Mouse (Mus musculus) kidney, postnatal 0 days (tissue): ENCODE measurements at regions not wholly inside any gene's neighbourhood (a gene's known extent, or its start where the extent isn't known, plus 50 kb on each side); places are given as distances from the start of the nearest gene placed in this dataset.
A peak's percentile ranks its signal among the peaks of the same experiment; 100 is the strongest.

Experiments
- ATAC-seq: fragments of 200-750 bp; cut with Nextera tagmentation; replicated peaks from 2 replicates; pipeline ENCODE4 v1.8.0; 2017; ENCODE audit warnings: low read depth, moderate number of reproducible peaks, moderate TSS enrichment, moderate library complexity; ENCODE audit not compliant: low FRiP score
- DNase-seq: peaks from one replicate; pipeline ENCODE4 v3.0.0-alpha.2; 2016; ENCODE audit warnings: low spot score
- H3K27ac ChIP-seq: fragments of 300-500 bp; sonication (generic); 2 replicates; pipeline ENCODE4 v1.5.1; 2014; ENCODE audit warnings: mild to moderate bottlenecking
- H3K27me3 ChIP-seq: fragments of 300-500 bp; sonication (generic); 2 replicates; pipeline ENCODE4 v1.6.1; 2014; ENCODE audit warnings: low read length, mixed read lengths; ENCODE audit not compliant: insufficient read depth
- H3K36me3 ChIP-seq: fragments of 300-500 bp; sonication (generic); 2 replicates; pipeline ENCODE4 v1.6.1; 2014; ENCODE audit warnings: low read length, mixed read lengths; ENCODE audit not compliant: insufficient read depth
- H3K4me1 ChIP-seq: fragments of 300-500 bp; sonication (generic); replicated peaks from 2 replicates; pipeline ENCODE4 v1.6.1; 2014; ENCODE audit warnings: antibody characterized with exemption, low read length, mixed read lengths; ENCODE audit not compliant: insufficient read depth
- H3K4me2 ChIP-seq: fragments of 300-500 bp; sonication (generic); 2 replicates; pipeline ENCODE4 v1.6.1; 2014; ENCODE audit warnings: mild to moderate bottlenecking, low read length, moderate library complexity, mixed read lengths
- H3K4me3 ChIP-seq: fragments of 300-500 bp; sonication (generic); replicated peaks from 2 replicates; pipeline ENCODE4 v1.5.1; 2014; ENCODE audit warnings: low read depth, low read length
- H3K9ac ChIP-seq: fragments of 300-500 bp; sonication (generic); 2 replicates; pipeline ENCODE4 v1.6.1; 2014; ENCODE audit warnings: low read depth, low read length
- H3K9me3 ChIP-seq: fragments of 300-500 bp; sonication (generic); replicated peaks from 2 replicates; pipeline ENCODE4 v1.6.1; 2016; ENCODE audit warnings: low read length, inconsistent platforms, mixed read lengths
- CTCF ChIP-seq: IDR thresholded peaks from 2 replicates; pipeline ENCODE4 v1.5.1; 2016; ENCODE audit warnings: antibody characterized with exemption, low read depth, mild to moderate bottlenecking, moderate library complexity
- WGBS: fragments of 180-500 bp; shearing (Covaris S2); extraction: QIAGEN DNeasy Blood & Tissue Kit; methylation state at CpG from one replicate; pipeline ENCODE4 v1.1.7; 2014; 5-methylcytosine and 5-hydroxymethylcytosine counted together

DNA sequence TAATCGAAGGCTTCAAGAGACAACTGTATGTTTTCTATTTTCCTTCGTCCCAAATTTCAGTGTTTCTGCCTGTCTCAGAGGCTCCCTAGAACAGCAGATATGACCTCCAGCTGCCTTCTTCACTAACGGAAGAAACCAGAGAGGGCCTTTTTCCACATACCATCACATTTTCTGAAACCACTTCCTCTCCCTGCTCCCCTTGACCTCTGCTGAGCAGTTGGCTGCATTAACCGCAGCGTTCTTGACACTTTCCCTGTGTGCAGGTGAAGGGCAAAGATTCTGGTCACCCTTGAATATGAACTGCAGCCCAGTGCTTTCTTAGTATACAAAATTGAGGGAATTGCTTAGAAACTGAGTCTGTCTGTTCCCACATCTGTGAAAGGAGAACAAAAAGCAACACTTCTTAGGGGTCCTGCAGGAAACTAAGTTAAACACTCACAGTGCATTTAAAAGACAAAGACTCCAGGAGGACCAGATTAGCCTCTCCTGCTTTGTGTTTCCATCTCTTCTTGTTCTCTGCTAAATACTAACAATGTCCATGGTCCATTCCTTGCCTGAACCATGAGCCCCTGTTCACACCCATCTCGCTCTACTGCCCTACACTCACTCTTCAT, 98.4 kb downstream of the Akap11 start:
- no peak overlapping the region for H3K9ac ChIP-seq
- H3K4me3 ChIP-seq = no peak overlapping the region
- no peak overlapping the region for H3K4me2 ChIP-seq
- no peaks in the 10 kb centered on the region for H3K4me1 ChIP-seq
- no peaks in the 10 kb centered on the region for H3K36me3 ChIP-seq
- H3K27ac ChIP-seq = no peak overlapping the region
- TF ChIP-seq CTCF = no peak
- WGBS = 49% methylated on average over 6 of the region's 6 CpGs
- no peaks in the 10 kb centered on the region for H3K27me3 ChIP-seq
- DNase-seq (peak; percentile 33), ATAC-seq (no peak)
- no peaks in the 10 kb centered on the region for H3K9me3 ChIP-seq

DNA sequence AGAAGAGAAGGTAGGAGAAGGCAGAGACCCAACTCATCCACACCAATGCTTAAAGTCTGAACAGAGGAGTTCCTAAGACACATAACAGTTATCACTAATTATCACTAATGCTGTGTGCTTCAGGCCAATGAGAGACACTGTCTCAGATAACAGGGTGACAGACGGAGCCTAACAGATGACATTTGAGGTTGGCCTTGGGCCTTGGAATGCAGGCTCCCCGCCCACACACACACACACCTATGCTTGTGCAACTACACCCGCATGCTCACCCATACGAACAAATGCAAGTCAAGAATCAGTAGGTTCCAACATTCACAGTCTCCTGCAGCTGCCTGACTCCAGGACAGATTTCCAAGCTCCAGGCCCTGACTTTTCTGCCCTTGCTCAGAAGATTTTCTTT, 100.0 kb downstream of the Akap11 start:
- WGBS = 74% methylated on average over 4 of the region's 4 CpGs
- DNase-seq (no peak), ATAC-seq (no peak)
- Histone ChIP-seq H3K27me3 (no peaks in the 10 kb centered on the region), H3K4me1 (no peaks in the 10 kb centered on the region), H3K9me3 (no peaks in the 10 kb centered on the region), H3K4me2 (no peak overlapping the region), H3K27ac (no peak overlapping the region), H3K36me3 (no peaks in the 10 kb centered on the region), H3K4me3 (no peak overlapping the region), H3K9ac (no peak overlapping the region)
- no peak for TF ChIP-seq CTCF

- H3K9ac ChIP-seq = no peak overlapping the region
- no peak overlapping the region for H3K4me2 ChIP-seq
- 81% methylated on average over 4 of the region's 4 CpGs for WGBS
- no peaks in the 10 kb centered on the region for H3K27me3 ChIP-seq
- ATAC-seq (no peak), DNase-seq (no peak)
- TF ChIP-seq CTCF = no peak
- H3K4me3 ChIP-seq = no peak overlapping the region
- H3K27ac ChIP-seq = no peak overlapping the region
- H3K9me3 ChIP-seq = no peaks in the 10 kb centered on the region
- H3K36me3 ChIP-seq = no peaks in the 10 kb centered on the region
- no peaks in the 10 kb centered on the region for H3K4me1 ChIP-seq
Observed at GRCm38 (mm10) chr14:78435982-78436381, 100.6 kb downstream of the Akap11 start.

DNA sequence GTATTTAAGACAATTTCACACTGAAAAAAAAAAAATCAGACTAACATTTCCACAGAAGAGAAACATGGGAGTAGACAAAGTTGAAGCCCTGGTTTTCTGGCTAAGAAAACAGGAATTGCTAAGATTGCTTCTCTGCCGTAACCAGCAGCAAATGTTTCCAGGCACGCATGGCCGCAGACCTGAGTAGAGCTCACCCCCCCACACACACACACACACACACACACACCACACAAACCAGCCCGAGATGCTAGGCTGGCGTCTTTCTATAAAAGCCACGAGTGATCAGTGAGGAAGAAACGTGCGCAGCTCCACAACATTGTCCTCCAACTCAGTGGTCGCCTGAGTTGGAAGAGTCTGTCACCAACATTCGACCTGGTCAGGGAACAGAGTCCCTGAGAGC, 101.0 kb downstream of the Akap11 start:
- no peak overlapping the region for H3K27ac ChIP-seq
- DNase-seq (no peak), ATAC-seq (no peak)
- H3K36me3 ChIP-seq = no peaks in the 10 kb centered on the region
- H3K4me2 ChIP-seq = no peak overlapping the region
- H3K9me3 ChIP-seq = no peaks in the 10 kb centered on the region
- 75% methylated on average over 10 of the region's 10 CpGs for WGBS
- no peak overlapping the region for H3K9ac ChIP-seq
- H3K4me1 ChIP-seq = no peaks in the 10 kb centered on the region
- no peaks in the 10 kb centered on the region for H3K27me3 ChIP-seq
- no peak overlapping the region for H3K4me3 ChIP-seq
- TF ChIP-seq CTCF = no peak

DNA sequence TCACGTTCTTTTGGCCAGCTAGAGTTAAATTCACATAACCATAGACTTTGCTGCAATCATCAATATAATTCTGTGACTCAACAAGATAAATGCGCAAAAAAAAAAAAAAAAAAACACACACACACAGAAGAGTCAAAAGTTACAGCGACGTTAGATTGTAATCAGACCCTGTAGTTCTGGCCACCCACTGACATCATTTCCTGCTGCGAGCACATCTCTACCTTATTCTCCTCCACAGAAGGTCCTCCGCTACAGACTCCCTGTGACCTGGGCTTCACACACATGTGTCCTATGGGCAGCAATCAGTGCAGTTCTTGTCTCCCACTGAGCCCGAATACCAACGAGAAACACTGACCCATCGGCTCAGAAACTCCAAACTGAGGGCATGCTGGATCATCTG, 101.9 kb downstream of the Akap11 start:
- DNase-seq (no peak), ATAC-seq (no peak)
- H3K27ac ChIP-seq = no peak overlapping the region
- TF ChIP-seq CTCF = no peak
- H3K27me3 ChIP-seq = no peaks in the 10 kb centered on the region
- H3K4me3 ChIP-seq = no peak overlapping the region
- no peak overlapping the region for H3K4me2 ChIP-seq
- no peaks in the 10 kb centered on the region for H3K36me3 ChIP-seq
- no peaks in the 10 kb centered on the region for H3K9me3 ChIP-seq
- no peak overlapping the region for H3K9ac ChIP-seq
- 84% methylated on average over 9 of the region's 9 CpGs for WGBS
- no peaks in the 10 kb centered on the region for H3K4me1 ChIP-seq

DNA sequence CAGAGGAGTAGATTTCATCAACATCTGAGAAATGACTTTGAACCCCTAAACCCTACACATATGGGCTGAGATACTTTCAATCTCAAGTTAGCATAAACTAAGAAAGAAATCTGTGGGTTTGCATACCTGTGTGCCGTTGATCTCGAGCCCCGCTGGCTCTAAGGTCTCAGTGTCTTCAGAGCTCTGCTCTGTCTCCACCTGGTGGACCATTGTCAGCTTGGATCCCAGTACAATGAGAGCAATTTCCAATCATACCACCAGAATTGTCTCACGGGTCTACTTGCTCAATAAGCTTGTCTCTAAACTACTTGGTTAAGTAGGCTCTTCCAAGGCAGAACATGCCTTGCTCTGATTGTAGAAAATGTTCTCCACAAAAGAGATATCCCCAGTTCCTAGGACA, 102.5 kb downstream of the Akap11 start:
- no peaks in the 10 kb centered on the region for H3K27me3 ChIP-seq
- 91% methylated on average over 4 of the region's 4 CpGs for WGBS
- TF ChIP-seq CTCF = peak; percentile 52; the same call in 1 of the 2 replicates
- DNase-seq = no peak
- H3K9me3 ChIP-seq = no peaks in the 10 kb centered on the region
- no peak overlapping the region for H3K9ac ChIP-seq
- H3K27ac ChIP-seq = no peak overlapping the region
- ATAC-seq = no peak
- H3K4me2 ChIP-seq = no peak overlapping the region
- H3K36me3 ChIP-seq = no peaks in the 10 kb centered on the region
- no peak overlapping the region for H3K4me3 ChIP-seq
- H3K4me1 ChIP-seq = no peaks in the 10 kb centered on the region

DNA sequence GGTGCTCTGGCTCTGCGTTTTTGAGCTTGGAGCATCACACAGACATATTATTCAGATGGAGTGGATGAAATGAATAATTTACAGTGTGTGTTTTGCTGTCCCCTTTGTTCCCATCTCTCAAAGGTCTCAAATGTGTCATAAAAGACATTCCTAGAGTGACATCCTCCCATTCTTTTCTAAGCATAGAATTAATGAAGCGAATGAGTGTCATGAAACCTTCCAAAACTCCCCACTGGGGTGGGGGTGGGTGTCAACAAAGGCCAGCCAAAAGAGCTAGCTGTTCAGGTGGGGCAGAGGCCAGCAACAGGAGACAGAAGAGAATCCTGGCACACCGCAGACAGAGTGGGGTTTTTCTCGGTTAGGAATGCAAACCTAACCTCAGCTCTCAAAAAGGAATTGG, 104.1 kb downstream of the Akap11 start:
- Histone ChIP-seq H3K27me3 (no peaks in the 10 kb centered on the region), H3K9ac (no peak overlapping the region)
- TF ChIP-seq CTCF = no peak

More for the DNA sequence above, 104.1 kb downstream of the Akap11 start:
- H3K4me1 ChIP-seq = no peaks in the 10 kb centered on the region
- DNase-seq = no peak
- no peaks in the 10 kb centered on the region for H3K9me3 ChIP-seq
- WGBS = 49% methylated on average over 4 of the region's 4 CpGs
- no peak overlapping the region for H3K27ac ChIP-seq
- no peaks in the 10 kb centered on the region for H3K36me3 ChIP-seq
- no peak overlapping the region for H3K4me2 ChIP-seq
- no peak for ATAC-seq
- H3K4me3 ChIP-seq = no peak overlapping the region
